ENCODE assay signal across 31 mouse cellular contexts in genomic region chr2:79510485-79511094, GRCm38 (mm10). TPM values are rescaled to one million over a fixed set of nuclear protein-coding genes. Genes with fewer than 3 reads are reported as not detected.
DNase-seq lines count a peak whose midpoint lies in the region; ATAC-seq and TF ChIP-seq lines count a peak whose summit lies in the region.
"Had no signal": no experiment of that assay in that cellular context is flagged by ENCODE, and none has a peak within 500 bp of the region (broad histone marks: within the 10 kb centered on the region; RNA-seq: fewer than 3 reads in every experiment).

No protein-coding gene starts in this region.

- peak overlapping the region; percentile 60 for H3K4me2 ChIP-seq in heart, embryonic 13.5 days
- H3K4me2 ChIP-seq in kidney, postnatal 0 days (ENCODE audit: low read length): 0 out of 2 replicates have a peak overlapping the region, but pooled peaks have one; percentile 0
- H3K4me2 ChIP-seq in heart, embryonic 16.5 days (ENCODE audit: low read depth, low read length): peak overlapping the region; percentile 55
- H3K4me2 ChIP-seq: forebrain, embryonic 15.5 days; intestine, embryonic 15.5 days; lung, embryonic 14.5 days; neural tube, embryonic 12.5 days had no signal

- no peaks in the 10 kb centered on the region for H3K9me3 ChIP-seq in heart, embryonic 13.5 days
- no peaks in the 10 kb centered on the region for H3K9me3 ChIP-seq in kidney, postnatal 0 days (replicated peaks; ENCODE audit: low read length)
- no peaks in the 10 kb centered on the region for H3K9me3 ChIP-seq in heart, embryonic 16.5 days (replicated peaks; ENCODE audit: control insufficient read depth, low read length)
- H3K9me3 ChIP-seq: forebrain, embryonic 10.5 days; forebrain, embryonic 15.5 days; intestine, embryonic 15.5 days; neural tube, embryonic 12.5 days had no signal

- no peaks in the 10 kb centered on the region for H3K36me3 ChIP-seq in heart, embryonic 13.5 days
- no peaks in the 10 kb centered on the region for H3K36me3 ChIP-seq in kidney, postnatal 0 days (ENCODE audit: insufficient read depth, low read length)
- H3K36me3 ChIP-seq in heart, embryonic 16.5 days (ENCODE audit: control insufficient read depth, insufficient read depth): no peaks in the 10 kb centered on the region
- H3K36me3 ChIP-seq: forebrain, embryonic 10.5 days; forebrain, embryonic 15.5 days; intestine, embryonic 15.5 days; neural tube, embryonic 12.5 days had no signal

- H3K4me1 ChIP-seq in heart, embryonic 13.5 days: peaks cover 32% of the 10 kb centered on the region
- H3K4me1 ChIP-seq in kidney, postnatal 0 days (replicated peaks; ENCODE audit: insufficient read depth, low read length): no peaks in the 10 kb centered on the region
- peaks cover 16% of the 10 kb centered on the region for H3K4me1 ChIP-seq in heart, embryonic 16.5 days (ENCODE audit: control insufficient read depth, insufficient read depth, low read length)
- H3K4me1 ChIP-seq: intestine, embryonic 15.5 days; neural tube, embryonic 12.5 days had no signal

- WGBS in heart, embryonic 13.5 days: 37% methylated on average over 10 of the region's 10 CpGs
- WGBS in kidney, postnatal 0 days: 38% methylated on average over 10 of the region's 10 CpGs
- 40% methylated on average over 10 of the region's 10 CpGs for WGBS in heart, embryonic 16.5 days

- DNase-seq in heart, postnatal 25 days (ENCODE audit: low spot score): no peak
- DNase-seq in kidney, postnatal 0 days (ENCODE audit: low spot score): no peak
- no peak for DNase-seq in kidney, adult 8-10 months
- DNase-seq in cerebellum, adult 11-12 months: no peak
- no peak for DNase-seq in left cerebral cortex, postnatal 14 days (ENCODE audit: low spot score in 2 of 2)
- DNase-seq: adrenal gland, adult 8-10 months; cerebellum, adult 8-10 months; cerebellum, postnatal 36 days; gastrocnemius, postnatal 25 days; kidney, postnatal 10 days; layer of hippocampus, adult 9-11 months; liver; lung, embryonic 14.5 days; lung, postnatal 14 days; right cerebral cortex, adult 18-20 months; spleen, adult 18-20 months; thymus, adult 18-20 months; thymus, postnatal 25 days had no signal

- peak overlapping the region; percentile 27 for H3K4me3 ChIP-seq in heart, embryonic 13.5 days
- H3K4me3 ChIP-seq in kidney, postnatal 0 days (replicated peaks; ENCODE audit: low read depth, low read length): no peak overlapping the region
- peak overlapping the region; percentile 2; the same call in 1 of the 2 replicates for H3K4me3 ChIP-seq in heart, embryonic 16.5 days (ENCODE audit: low read length)
- H3K4me3 ChIP-seq: forebrain, embryonic 10.5 days; forebrain, embryonic 15.5 days; intestine, embryonic 15.5 days; neural tube, embryonic 12.5 days had no signal

- H3K9ac ChIP-seq in heart, embryonic 13.5 days: no peak overlapping the region
- H3K9ac ChIP-seq in kidney, postnatal 0 days (ENCODE audit: low read depth, low read length): no peak overlapping the region
- H3K9ac ChIP-seq in heart, embryonic 16.5 days (ENCODE audit: low read length): no peak overlapping the region
- H3K9ac ChIP-seq: forebrain, embryonic 15.5 days; intestine, embryonic 15.5 days; liver, embryonic 14.5 days; lung, embryonic 14.5 days; neural tube, embryonic 12.5 days had no signal

- H3K27ac ChIP-seq in heart, embryonic 13.5 days (replicated peaks): peak overlapping the region; percentile 28; the same call in 1 of the 2 replicates
- no peak overlapping the region for H3K27ac ChIP-seq in kidney, postnatal 0 days
- H3K27ac ChIP-seq in heart, embryonic 16.5 days (ENCODE audit: low read length): no peak overlapping the region
- H3K27ac ChIP-seq: forebrain, embryonic 10.5 days; forebrain, embryonic 15.5 days; hindbrain, postnatal 0 days; intestine, embryonic 15.5 days; liver, embryonic 14.5 days; neural tube, embryonic 12.5 days had no signal

- intact Hi-C loops in heart, postnatal 25 days (cut with DNase I): no loop called here
- intact Hi-C loops in left cerebral cortex, postnatal 14 days (cut with DNase I): loop anchor here (5.0 to 10.0 kb wide), 2 partner anchors 127 to 764 kb away; partner anchors contain the start of gene Itprid2

- no peak for TF ChIP-seq CTCF in kidney, postnatal 0 days (IDR thresholded peaks at IDR 0.05; ENCODE audit: low read depth)

- ATAC-seq in heart, embryonic 13.5 days (ENCODE audit: extremely low read depth, insufficient number of reproducible peaks, low FRiP score, low TSS enrichment): no peak
- ATAC-seq in kidney, postnatal 0 days (replicated peaks; ENCODE audit: low FRiP score, low read depth): no peak
- ATAC-seq in heart, embryonic 16.5 days (replicated peaks; ENCODE audit: extremely low read depth, insufficient read depth, low FRiP score): 0 out of 2 replicates have a peak, but pooled peaks have one; percentile 18
- ATAC-seq: forebrain, embryonic 15.5 days; hindbrain, postnatal 0 days; intestine, embryonic 15.5 days; midbrain, embryonic 16.5 days had no signal

- H3K27me3 ChIP-seq in heart, embryonic 13.5 days (replicated peaks): no peaks in the 10 kb centered on the region
- H3K27me3 ChIP-seq in kidney, postnatal 0 days (ENCODE audit: insufficient read depth, low read length): no peaks in the 10 kb centered on the region
- H3K27me3 ChIP-seq in heart, embryonic 16.5 days (ENCODE audit: control insufficient read depth, insufficient read depth, low read length): no peaks in the 10 kb centered on the region
- H3K27me3 ChIP-seq: CH12.LX; forebrain, embryonic 15.5 days; intestine, embryonic 15.5 days; neural tube, embryonic 12.5 days had no signal

RNA-seq across cellular contexts. Expression of gene Cerkl, which starts 54.0 kb away (rescaled TPM):
- 0.28 and 0.44 TPM in 2 replicates for polyA plus RNA-seq in heart, embryonic 13.5 days (2015; fragmentation: Nextera tagmentation; extraction: Ambion mirVana)
- total RNA-seq in heart, postnatal 25 days (2021): 1 to 10 TPM in 1 of 2 experiments, under 1 TPM in 1; 0.70 to 1.5 TPM
- 1.9 and 2.1 TPM in 2 replicates for polyA plus RNA-seq in kidney, postnatal 0 days (2015; fragmentation: Nextera tagmentation; extraction: Ambion mirVana)
- 0.42 and 1.7 TPM in 2 replicates for polyA plus RNA-seq in heart, embryonic 16.5 days (2015; fragmentation: Nextera tagmentation; extraction: Ambion mirVana)
- total RNA-seq in left cerebral cortex, postnatal 14 days (2021): 1 to 10 TPM; 2.0 to 3.7 TPM
- polyA plus RNA-seq: C2C12 had no signal

RNA-seq across cellular contexts. Expression of gene Neurod1, which starts 54.0 kb away (rescaled TPM):
- not detected in 2 replicates for polyA plus RNA-seq in heart, embryonic 13.5 days (2015; fragmentation: Nextera tagmentation; extraction: Ambion mirVana)
- total RNA-seq in heart, postnatal 25 days (2021): not detected
- not detected in 2 replicates for polyA plus RNA-seq in kidney, postnatal 0 days (2015; fragmentation: Nextera tagmentation; extraction: Ambion mirVana)
- polyA plus RNA-seq in heart, embryonic 16.5 days (2015; fragmentation: Nextera tagmentation; extraction: Ambion mirVana): not detected in 2 replicates
- 10 to 100 TPM; 22.4 to 23.4 TPM for total RNA-seq in left cerebral cortex, postnatal 14 days (2021)
- total RNA-seq: adrenal gland, adult 8-10 months; CH12.LX; gastrocnemius, adult 18-20 months; gastrocnemius, postnatal 25 days; heart, adult 18-20 months had no signal
- polyA plus RNA-seq: C2C12; lung, embryonic 14.5 days had no signal

Comparison
In these comparisons a context has a peak if more than half of its experiments do, and no peak if none do; other contexts are left out.
1. H3K4me2 ChIP-seq: peak in every context shown above with its lines; median percentile 60 in heart, embryonic 13.5 days; 55 in heart, embryonic 16.5 days; 0 in kidney, postnatal 0 days.